Mouse (Mus musculus) spleen, postnatal 10 days (tissue): ENCODE measurements around the gene Rbm33.
A peak's percentile ranks its signal among the peaks of the same experiment; 100 is the strongest.

ENCODE experiments used
- DNase-seq, 2 experiments: peaks; one replicate each; pipeline ENCODE4 v3.0.0; 2021 to 2022; ENCODE audit warnings: low spot score in 2 of 2

Gene Rbm33

GRCm38 (mm10) chr5:28316722-28317245, at the start of gene Rbm33:
Rbm33 (plus strand) TSS chr5:28317121.
- DNase-seq, result peak; percentile 90 to 92

- DNase-seq, result no peak
Measured at GRCm38 (mm10) chr5:28267576-28267975, 49.3 kb upstream of the Rbm33 start.

DNA sequence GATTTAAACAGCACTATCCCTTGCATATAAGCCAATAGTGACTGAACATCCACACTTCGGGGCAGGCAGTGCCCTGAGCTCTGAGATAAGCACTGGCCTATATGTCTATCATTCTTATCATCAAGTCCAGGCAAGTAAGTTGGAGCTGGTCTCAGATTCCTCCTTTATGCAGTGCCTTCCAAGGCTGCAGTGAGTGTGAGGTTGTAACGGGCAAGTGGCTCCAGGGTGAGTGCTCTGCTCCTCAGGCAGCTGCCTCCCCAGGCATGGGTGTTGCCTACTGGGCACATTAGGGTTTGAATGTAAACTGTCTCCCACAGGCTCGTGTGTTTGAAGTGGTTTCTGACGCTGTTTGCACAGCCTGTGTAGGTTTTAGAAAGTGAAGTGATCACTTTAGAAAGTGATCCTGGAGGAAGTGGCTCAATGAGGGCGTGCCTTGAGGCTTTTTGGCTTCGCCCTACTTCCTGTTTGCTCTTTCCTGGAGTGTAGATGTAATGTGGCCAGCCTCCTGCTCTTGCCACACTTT, 47.4 kb upstream of the Rbm33 start:
- DNase-seq, result peak; percentile 8 to 31

DNA sequence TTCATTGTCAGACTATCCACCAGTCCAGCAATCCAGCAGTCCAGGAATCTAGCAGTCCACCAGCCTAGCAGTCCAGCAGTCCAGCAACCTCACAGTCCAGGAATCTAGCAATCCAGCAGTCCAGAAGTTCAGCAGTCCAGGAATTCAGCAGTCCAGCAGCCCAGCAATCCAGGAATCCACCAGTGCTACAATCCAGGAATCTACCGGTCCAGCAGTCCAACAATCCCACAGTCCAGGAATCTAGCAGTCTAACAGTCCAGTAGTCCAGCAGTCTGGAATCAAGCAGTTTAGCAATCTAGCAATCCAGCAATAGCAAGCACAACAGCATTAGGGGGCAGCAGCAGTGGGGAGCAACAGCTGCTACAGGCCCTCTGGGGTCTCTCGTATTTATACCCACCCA, 44.1 kb upstream of the Rbm33 start:
- no peak for DNase-seq

GRCm38 (mm10) chr5:28277279-28277678, 39.6 kb upstream of the Rbm33 start:
- no peak for DNase-seq

DNA sequence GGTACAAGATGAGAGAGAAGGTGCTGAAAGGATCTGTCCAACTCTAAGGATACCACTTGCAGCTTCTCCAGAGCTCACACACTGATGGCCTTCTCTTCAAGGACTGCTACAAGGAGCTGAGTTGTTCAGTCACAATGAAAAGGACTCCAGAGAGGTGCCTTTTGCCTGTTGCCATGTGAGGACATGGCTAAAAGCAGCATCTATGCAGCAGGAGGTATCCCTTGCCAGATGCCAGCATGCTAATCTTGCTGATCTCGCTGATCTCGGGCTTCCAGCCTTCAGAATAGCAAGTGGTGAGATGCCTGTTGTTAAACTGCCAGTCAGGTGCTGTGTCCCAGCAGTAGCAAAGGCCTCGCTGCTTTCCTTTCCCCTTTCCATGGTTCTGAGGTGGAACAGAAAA, 27.8 kb upstream of the Rbm33 start:
- DNase-seq, result no peak

GRCm38 (mm10) chr5:28290630-28291029, 26.3 kb upstream of the Rbm33 start:
- DNase-seq, result no peak

DNA sequence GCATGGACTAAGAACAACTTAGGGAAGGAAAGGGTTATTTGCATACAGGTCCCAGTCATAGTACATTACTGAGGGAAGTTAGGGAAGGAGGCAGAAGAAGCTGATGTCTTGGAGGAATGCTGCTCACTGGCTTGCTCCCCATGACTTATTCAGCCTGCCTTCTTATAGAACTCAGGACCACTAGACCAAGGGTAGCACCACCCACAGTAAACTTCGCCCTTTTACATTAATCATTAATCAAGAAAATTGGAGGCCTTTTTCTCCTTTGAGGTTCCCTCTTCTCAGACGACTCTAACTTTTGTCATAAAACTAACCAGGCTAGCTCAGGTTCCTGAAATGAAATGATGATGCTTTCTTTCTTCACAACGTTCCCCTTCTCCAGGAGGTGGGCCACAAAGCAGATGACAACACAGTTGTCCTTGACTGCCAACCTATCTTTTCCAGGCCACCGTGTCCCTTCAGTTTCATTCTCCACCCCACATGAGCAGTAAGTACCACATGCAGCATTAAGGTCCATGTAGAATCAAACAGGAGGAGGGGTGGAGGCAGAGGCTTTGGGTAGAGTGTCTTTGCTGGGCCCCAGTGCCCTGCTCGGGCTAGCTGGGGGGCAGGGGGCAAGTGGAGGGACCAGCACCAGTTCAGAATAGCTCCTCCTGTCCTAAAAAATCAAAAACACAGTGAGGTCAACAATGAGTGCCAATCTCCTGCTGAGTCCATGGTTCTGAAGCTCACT, 25.6 kb upstream of the Rbm33 start:
- no peak for DNase-seq

GRCm38 (mm10) chr5:28292281-28292680, 24.6 kb upstream of the Rbm33 start:
- no peak for DNase-seq

GRCm38 (mm10) chr5:28293990-28294389, 22.9 kb upstream of the Rbm33 start:
- peak; percentile 89 to 92 for DNase-seq

GRCm38 (mm10) chr5:28298161-28298560, 18.8 kb upstream of the Rbm33 start:
- no peak for DNase-seq

DNA sequence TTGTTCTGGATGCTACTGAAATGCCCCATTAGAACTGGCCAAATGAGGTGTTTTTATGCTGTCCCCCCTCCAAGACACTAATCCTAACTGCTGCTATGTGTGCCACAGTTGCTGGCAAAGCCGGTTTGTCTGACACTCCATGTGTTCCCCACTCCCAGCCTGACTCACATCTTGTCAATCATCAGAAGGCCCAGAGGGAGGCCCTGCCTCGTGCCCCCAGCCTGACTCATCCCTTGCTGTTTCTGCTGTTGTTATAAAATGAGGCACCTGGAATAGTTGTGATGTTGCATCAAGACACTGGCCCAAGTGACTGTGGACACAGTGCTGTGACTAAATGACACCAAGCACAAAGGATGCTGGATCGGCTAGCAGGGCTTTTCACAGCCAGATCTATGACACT, 18.2 kb upstream of the Rbm33 start:
- no peak for DNase-seq

GRCm38 (mm10) chr5:28299346-28299745, 17.6 kb upstream of the Rbm33 start:
- no peak for DNase-seq

GRCm38 (mm10) chr5:28302671-28303070, 14.2 kb upstream of the Rbm33 start:
- no peak for DNase-seq

GRCm38 (mm10) chr5:28304551-28304950, 12.4 kb upstream of the Rbm33 start:
- DNase-seq, result no peak

DNA sequence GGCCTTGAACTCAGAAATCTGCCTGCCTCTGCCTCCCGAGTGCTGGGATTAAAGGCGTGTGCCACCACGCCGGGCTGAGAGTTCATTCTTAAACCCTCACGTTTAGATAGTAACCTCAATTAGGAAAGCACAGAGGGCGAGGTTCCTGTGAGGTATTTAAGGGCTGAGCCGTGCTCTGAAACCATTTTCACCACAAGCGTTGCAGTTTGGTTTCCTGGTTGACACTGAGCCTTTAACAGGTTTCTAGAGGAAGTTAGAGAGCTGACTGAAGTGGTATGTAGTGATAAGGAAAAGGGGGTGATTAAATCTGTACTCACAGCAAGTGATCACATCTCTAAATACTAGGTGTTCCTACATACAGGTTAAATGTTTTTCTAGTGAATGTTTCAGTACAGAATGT, 1.4 kb upstream of the Rbm33 start:
- peak in 1 of 2 experiments; percentile 29 for DNase-seq

DNA sequence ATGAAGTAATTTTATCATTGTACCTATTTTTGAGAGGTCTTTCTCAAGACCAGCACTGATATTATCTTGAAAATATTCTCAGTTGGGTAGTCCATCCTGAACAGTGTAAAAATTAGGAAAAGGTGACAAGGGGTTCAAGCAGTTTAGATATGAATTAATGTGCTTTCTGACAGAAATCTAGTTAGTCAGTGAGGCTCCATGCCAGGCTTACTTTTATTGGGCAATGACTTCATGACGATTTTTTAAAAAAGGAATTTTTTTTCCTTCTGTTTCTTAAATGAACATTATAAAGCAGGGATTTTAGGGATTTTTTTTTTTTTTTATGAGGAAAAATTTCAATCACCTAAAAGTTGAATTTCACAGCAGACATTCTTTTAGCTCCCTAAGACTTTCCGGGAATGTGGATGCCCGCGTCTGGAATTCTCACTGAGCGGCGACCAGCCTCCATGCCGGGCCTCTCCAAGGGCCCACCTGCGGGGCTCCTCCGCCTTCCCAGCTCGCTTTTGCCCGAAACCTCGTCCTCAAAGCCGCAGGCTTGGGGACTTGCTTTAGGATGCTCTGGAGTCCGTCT, 685 bp upstream of the Rbm33 start:
- no peak for DNase-seq

DNA sequence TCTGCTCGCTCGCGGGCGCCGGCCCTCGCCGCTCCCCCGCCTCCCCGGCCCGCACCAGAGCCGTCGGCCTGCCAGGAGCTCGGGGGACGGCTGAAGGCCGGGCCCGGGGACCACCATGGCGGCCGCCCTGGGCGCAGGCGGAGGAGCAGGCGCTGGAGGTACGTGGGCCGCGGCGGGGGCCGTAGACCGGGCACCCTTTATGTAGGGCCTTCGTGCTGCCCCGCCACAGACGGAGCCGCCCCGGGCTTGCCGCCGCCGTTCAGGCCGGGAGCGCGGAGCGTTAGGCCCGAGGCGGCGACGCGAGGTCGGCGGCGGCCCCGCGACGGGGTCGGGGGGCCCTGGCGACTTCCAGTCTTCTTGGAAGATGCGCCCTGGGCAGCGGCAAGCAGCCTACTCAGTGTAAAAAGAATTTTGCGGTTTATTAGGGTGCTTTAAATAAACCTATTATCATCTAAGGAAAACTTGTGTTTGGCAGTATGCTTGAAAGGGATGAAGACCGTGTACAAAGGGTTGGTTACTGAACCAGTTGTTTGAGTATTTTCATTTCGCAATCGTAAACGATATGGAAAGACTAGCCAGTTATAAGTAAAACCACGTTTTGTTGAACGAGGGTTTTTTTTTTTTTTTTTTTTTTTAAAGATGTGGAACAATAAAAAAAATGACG, 464 bp downstream of the Rbm33 start:
- DNase-seq, result peak in 1 of 2 experiments; percentile 81

- peak in 1 of 2 experiments; percentile 26 for DNase-seq
Measured at GRCm38 (mm10) chr5:28317917-28318267, 971 bp downstream of the Rbm33 start.

DNA sequence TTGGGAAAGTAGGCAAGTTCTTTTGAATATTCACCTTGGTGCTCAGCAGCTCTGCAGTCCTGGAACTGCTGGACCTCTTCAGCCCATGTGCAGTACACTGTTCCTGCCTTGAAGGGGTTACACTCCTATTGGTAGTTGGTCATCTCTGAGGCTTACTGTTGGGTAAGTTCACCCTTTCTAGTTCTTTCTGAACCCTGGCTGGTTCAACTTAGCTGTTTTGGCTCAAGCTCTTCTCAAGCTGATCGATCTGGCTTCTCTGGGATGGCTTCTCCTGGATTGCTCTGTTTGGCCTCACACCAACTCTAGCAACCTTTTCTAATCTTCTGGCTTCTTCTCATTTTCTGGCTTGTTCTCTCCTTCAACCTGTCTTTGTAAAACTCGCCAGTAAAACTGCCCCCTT, 1.8 kb downstream of the Rbm33 start:
- peak in 1 of 2 experiments; percentile 24 for DNase-seq

GRCm38 (mm10) chr5:28321769-28322168, 4.8 kb downstream of the Rbm33 start:
- DNase-seq, result no peak

- DNase-seq, result no peak
Measured at GRCm38 (mm10) chr5:28322189-28322588, 5.3 kb downstream of the Rbm33 start.

DNA sequence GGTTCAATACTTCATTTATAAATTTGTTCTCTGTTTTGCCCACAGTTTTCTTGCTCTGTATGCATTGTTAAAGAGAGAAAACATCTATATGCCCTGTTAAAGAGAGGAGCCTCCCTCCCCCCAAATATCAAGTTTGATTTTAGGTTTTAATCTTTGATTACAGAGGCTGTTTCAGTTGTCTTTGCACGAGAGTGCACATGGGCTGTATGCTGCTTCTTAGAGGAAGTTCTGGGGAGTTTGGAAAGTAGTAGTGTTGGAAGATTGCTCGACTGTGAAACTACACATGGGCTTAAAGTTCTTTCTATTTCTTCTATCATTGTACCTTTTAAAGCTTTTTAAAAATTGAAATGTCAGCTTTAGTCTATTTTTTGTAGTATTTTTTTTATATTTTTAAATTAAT, 6.9 kb downstream of the Rbm33 start:
- no peak for DNase-seq
